Comparison of ENCODE assay signal across 8 mouse cellular contexts in genomic region chr1:181257585-181258555, GRCm38 (mm10). TPM values are rescaled to one million over a fixed set of nuclear protein-coding genes. Genes with fewer than 3 reads are reported as not detected.
A peak's percentile ranks its signal among the peaks of the same experiment; 100 is the strongest.
DNase-seq lines count a peak whose midpoint lies in the region; ATAC-seq lines count a peak whose summit lies in the region.
"Had no signal": no experiment of that assay in that cellular context is flagged by ENCODE, and none has a peak within 500 bp of the region (broad histone marks: within the 10 kb centered on the region; RNA-seq: fewer than 3 reads in every experiment).

No protein-coding gene starts in this region.

- 69% methylated on average over 20 of the region's 20 CpGs for WGBS in kidney, embryonic 15.5 days

- peak; percentile 38 for DNase-seq in CD4-positive, CD25-positive, alpha-beta regulatory T cell, adult 2 months (ENCODE audit: low read depth, low spot score)
- DNase-seq in adipocyte (ENCODE audit: low spot score): peak; percentile 50
- DNase-seq in heart, adult 11 months: peak; percentile 97
- no peak for DNase-seq in urinary bladder, postnatal 14 days (ENCODE audit: low spot score)
- no peak for DNase-seq in c-Kit-positive CD71-positive TER-119-positive erythroid progenitor cells, embryonic 14.5 days (ENCODE audit: low spot score)

- H3K4me1 ChIP-seq in kidney, embryonic 15.5 days: peaks cover 46% of the 10 kb centered on the region

- no peaks in the 10 kb centered on the region for H3K27me3 ChIP-seq in kidney, embryonic 15.5 days
- H3K27me3 ChIP-seq: embryonic facial prominence, embryonic 12.5 days had no signal

- no peak for ATAC-seq in kidney, embryonic 15.5 days (replicated peaks; ENCODE audit: low FRiP score)
- ATAC-seq in megakaryocyte, adult 5-6 weeks (ENCODE audit: poor library complexity, severe bottlenecking): peak; percentile 45

- no peaks in the 10 kb centered on the region for H3K36me3 ChIP-seq in kidney, embryonic 15.5 days
- H3K36me3 ChIP-seq: embryonic facial prominence, embryonic 12.5 days had no signal

- H3K4me2 ChIP-seq in kidney, embryonic 15.5 days: peak overlapping the region; percentile 88; the same call in 1 of the 2 replicates

- H3K9me3 ChIP-seq in kidney, embryonic 15.5 days (replicated peaks): no peaks in the 10 kb centered on the region
- H3K9me3 ChIP-seq: embryonic facial prominence, embryonic 12.5 days had no signal

- no peak overlapping the region for H3K9ac ChIP-seq in kidney, embryonic 15.5 days

- peak overlapping the region; percentile 90 for H3K27ac ChIP-seq in kidney, embryonic 15.5 days

- no peak overlapping the region for H3K4me3 ChIP-seq in kidney, embryonic 15.5 days (replicated peaks)

RNA-seq across cellular contexts. Expression of gene Wdr26, which starts 46.1 kb away (rescaled TPM):
- polyA plus RNA-seq in kidney, embryonic 15.5 days (2015; fragmentation: Nextera tagmentation; extraction: Ambion mirVana): 36.2 and 38.7 TPM in 2 replicates
- total RNA-seq in megakaryocyte, adult 5-6 weeks (2015): 257 and 258 TPM in 2 replicates
- 235 and 244 TPM in 2 replicates for total RNA-seq in megakaryocyte, adult 5-6 weeks (2017)

Comparison
In these comparisons a context has a peak if more than half of its experiments do, and no peak if none do; other contexts are left out.
1. DNase-seq: peak in CD4-positive, CD25-positive, alpha-beta regulatory T cell, adult 2 months (single experiment), adipocyte (single experiment) and heart, adult 11 months (single experiment); none in urinary bladder, postnatal 14 days (single experiment) and c-Kit-positive CD71-positive TER-119-positive erythroid progenitor cells, embryonic 14.5 days (single experiment).